Mouse (Mus musculus): ENCODE measurements around the gene Fbxo17.

GRCm38 (mm10) chr7:28691075-28691474 lies 25.5 kb upstream of the Fbxo17 start:
- TF ChIP-seq CTCF (IDR thresholded peaks at IDR 0.05; ENCODE audit: extremely low read depth, insufficient read depth, insufficient read length, insufficient replicate concordance) (no peak), POLR2A (IDR thresholded peaks at IDR 0.05; ENCODE audit: low read depth, low read length) (no peak)
